Mouse (Mus musculus): Measurements from ENCODE around the gene Dusp7. TPM values are rescaled to one million over a fixed set of nuclear protein-coding genes. Genes with fewer than 3 reads are reported as not detected.

Gene Dusp7
- total and polyA plus RNA-seq, 3 experiments = 6.2 to 11.4 (median 8.0) TPM

DNA sequence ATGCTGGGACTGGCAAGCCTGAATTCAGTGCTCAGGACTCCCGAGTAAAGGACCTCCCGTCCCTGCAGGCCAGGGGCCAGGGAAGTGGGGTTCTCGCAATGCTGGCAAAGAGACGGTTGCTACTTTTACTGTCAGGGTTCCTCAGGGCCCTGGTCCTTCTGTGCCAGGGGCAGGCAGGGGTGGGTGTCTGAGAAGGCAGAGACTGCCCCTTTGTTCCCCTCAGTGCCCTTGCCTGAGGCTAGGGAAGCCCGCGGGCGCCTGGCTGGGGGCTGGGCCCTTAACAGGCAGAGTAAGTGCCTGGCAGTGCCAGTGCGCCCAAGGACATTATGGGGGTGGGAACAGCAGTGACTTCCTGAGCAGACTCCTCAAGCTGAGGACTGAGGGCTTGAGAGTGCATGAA lies 8.8 kb downstream of the Dusp7 start:
- Histone ChIP-seq H3K4me2 (ENCODE audit: insufficient read depth, low read depth, poor library complexity, severe bottlenecking) (no peak overlapping the region), H3K79me2 (replicated peaks; ENCODE audit: control insufficient read depth, extremely low read depth, insufficient read depth, poor library complexity, severe bottlenecking) (no peaks in the 10 kb centered on the region), H3K36me3 (replicated peaks in 1 of 2; ENCODE audit: control insufficient read depth in 1 of 2, insufficient read depth in 1 of 2, low read length in 1 of 2) (peaks cover 20 to 51% of the 10 kb centered on the region in 2 experiments), H3K9ac (ENCODE audit: insufficient read depth, low read depth) (no peak overlapping the region), H3K4me1 (ENCODE audit: control insufficient read depth in 1 of 2, insufficient read depth in 2 of 2) (peaks cover 12 to 31% of the 10 kb centered on the region in 2 experiments), H3K27ac (ENCODE audit: insufficient read depth, low read depth) (no peak overlapping the region), H3K27me3 (replicated peaks) (no peaks in the 10 kb centered on the region), H3K4me3 (replicated peaks in 1 of 3; ENCODE audit: low read depth in 2 of 3, low read length in 2 of 3, poor library complexity in 1 of 3) (no peak overlapping the region), H3K9me3 (replicated peaks; ENCODE audit: low read length) (no peaks in the 10 kb centered on the region)
- in situ Hi-C loops (cut with MboI; ENCODE audit: low pct_ligation_motif_present, low pct_unique_long_range_greater_than_20kb, low sequenced_read_pairs) (no loop called here), dilution Hi-C loops (cut with MboI; ENCODE audit: extremely low pct_ligation_motif_present, extremely low pct_unique_long_range_greater_than_20kb, low sequenced_read_pairs) (no loop called here)
- TF ChIP-seq ETS1 (conservative IDR thresholded peaks at IDR 0.05; ENCODE audit: low read depth, low read length) (no peak), TBP (conservative IDR thresholded peaks at IDR 0.05; ENCODE audit: low read depth, low read length) (no peak), USF1 (IDR thresholded peaks at IDR 0.05; ENCODE audit: low read depth, low read length) (no peak), NELFE (IDR thresholded peaks at IDR 0.05; ENCODE audit: low read depth, low read length) (no peak), E2F4 (IDR thresholded peaks at IDR 0.05; ENCODE audit: insufficient replicate concordance, low read depth, low read length) (no peak), EP300 (IDR thresholded peaks at IDR 0.05; ENCODE audit: low read length) (no peak), GABPA (IDR thresholded peaks at IDR 0.05; ENCODE audit: insufficient replicate concordance, low read depth, low read length) (no peak), NRF1 (IDR thresholded peaks at IDR 0.05; ENCODE audit: low read depth, low read length) (no peak), TCF12 (IDR thresholded peaks at IDR 0.05; ENCODE audit: low read depth, low read length) (no peak), ELF1 (IDR thresholded peaks at IDR 0.05; ENCODE audit: low read depth, low read length) (no peak), UBTF (IDR thresholded peaks at IDR 0.05; ENCODE audit: low read depth, low read length) (no peak), POLR2AphosphoS2 (IDR thresholded peaks at IDR 0.05; ENCODE audit: low read depth, low read length) (no peak), ZC3H11A (IDR thresholded peaks at IDR 0.05; ENCODE audit: low read depth, low read length) (no peak), PAX5 (IDR thresholded peaks at IDR 0.05; ENCODE audit: low read length) (no peak), ZMIZ1 (IDR thresholded peaks at IDR 0.05; ENCODE audit: low read depth, low read length) (no peak), IRF4 (IDR thresholded peaks at IDR 0.05; ENCODE audit: low read depth, low read length) (no peak), MAZ (IDR thresholded peaks at IDR 0.05; ENCODE audit: low read depth, low read length) (no peak), ZKSCAN1 (IDR thresholded peaks at IDR 0.05; ENCODE audit: borderline replicate concordance, low read depth, low read length) (no peak), USF2 (conservative IDR thresholded peaks at IDR 0.05; ENCODE audit: low read depth, low read length) (no peak)
- no peak for DNase-seq (ENCODE audit: extremely low read depth)

- TF ChIP-seq MAFK (IDR thresholded peaks at IDR 0.05; ENCODE audit: insufficient replicate concordance, low read length) = no peak
- no peak for TF ChIP-seq ZMIZ1 (IDR thresholded peaks at IDR 0.05; ENCODE audit: low read depth, low read length)
- H3K4me3 ChIP-seq (replicated peaks in 1 of 3; ENCODE audit: low read depth in 2 of 3, low read length in 2 of 3, poor library complexity in 1 of 3) = no peak overlapping the region
- in situ Hi-C loops (cut with MboI; ENCODE audit: low pct_ligation_motif_present, low pct_unique_long_range_greater_than_20kb, low sequenced_read_pairs) = no loop called here
- peaks cover 4 to 23% of the 10 kb centered on the region in 2 experiments for H3K4me1 ChIP-seq (ENCODE audit: control insufficient read depth in 1 of 2, insufficient read depth in 2 of 2)
- no peaks in the 10 kb centered on the region for H3K9me3 ChIP-seq (replicated peaks; ENCODE audit: low read length)
- H3K36me3 ChIP-seq (replicated peaks in 1 of 2; ENCODE audit: control insufficient read depth in 1 of 2, insufficient read depth in 1 of 2, low read length in 1 of 2) = peaks cover 19 to 43% of the 10 kb centered on the region in 2 experiments
- no peak overlapping the region for H3K27ac ChIP-seq (ENCODE audit: insufficient read depth, low read depth)
- DNase-seq (ENCODE audit: extremely low read depth) = no peak
- H3K79me2 ChIP-seq (replicated peaks; ENCODE audit: control insufficient read depth, extremely low read depth, insufficient read depth, poor library complexity, severe bottlenecking) = no peaks in the 10 kb centered on the region
- H3K4me2 ChIP-seq (ENCODE audit: insufficient read depth, low read depth, poor library complexity, severe bottlenecking) = no peak overlapping the region
- H3K27me3 ChIP-seq (replicated peaks) = no peaks in the 10 kb centered on the region
- dilution Hi-C loops (cut with MboI; ENCODE audit: extremely low pct_ligation_motif_present, extremely low pct_unique_long_range_greater_than_20kb, low sequenced_read_pairs) = no loop called here
- no peak overlapping the region for H3K9ac ChIP-seq (ENCODE audit: insufficient read depth, low read depth)
Observed at GRCm38 (mm10) chr9:106378045-106378444, 9.6 kb downstream of the Dusp7 start.

All from CH12.LX (cell line).